Mouse (Mus musculus): ENCODE measurements at regions not wholly inside any gene's neighbourhood (a gene's known extent, or its start where the extent isn't known, plus 50 kb on each side); places are given as distances from the start of the nearest gene placed in this dataset.

- no peak overlapping the region for H3K4me2 ChIP-seq (replicated peaks)
- no peaks in the 10 kb centered on the region for H3K36me3 ChIP-seq
- H3K27me3 ChIP-seq, result no peaks in the 10 kb centered on the region
- H3K4me1 ChIP-seq, result no peaks in the 10 kb centered on the region; the same call in 1 of the 2 replicates
- no peaks in the 10 kb centered on the region for H3K9me3 ChIP-seq
- no peak for ATAC-seq (ENCODE audit: insufficient number of reproducible peaks, insufficient read depth, low FRiP score, low TSS enrichment)
- no peak overlapping the region for H3K4me3 ChIP-seq
- H3K9ac ChIP-seq, result no peak overlapping the region
- no peak overlapping the region for H3K27ac ChIP-seq
- 73% methylated on average over 1 of the region's 1 CpGs for WGBS
Observed at GRCm38 (mm10) chr2:79145897-79146296, 109.3 kb upstream of the Itga4 start.

DNA sequence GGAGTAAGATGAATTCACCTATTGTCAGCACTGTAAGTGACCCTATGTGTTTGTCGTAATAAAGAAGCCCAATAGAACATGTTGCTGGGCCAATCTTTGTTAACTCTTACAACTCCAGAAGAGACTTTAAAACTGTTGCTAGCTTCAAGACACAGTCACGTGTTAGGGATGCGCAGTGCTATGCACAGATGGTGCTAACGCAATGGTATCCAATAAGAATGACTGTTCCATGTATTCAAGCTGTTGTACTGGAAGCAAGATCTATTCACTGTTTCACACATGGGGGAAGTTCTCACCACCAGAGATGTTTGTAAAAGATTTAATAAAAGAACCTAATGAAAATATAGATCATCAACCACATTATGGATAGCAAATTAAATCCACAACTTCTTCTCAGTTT lies 108.7 kb upstream of the Itga4 start:
- Histone ChIP-seq H3K36me3 (no peaks in the 10 kb centered on the region), H3K9ac (no peak overlapping the region), H3K9me3 (no peaks in the 10 kb centered on the region), H3K4me2 (replicated peaks) (no peak overlapping the region), H3K27ac (no peak overlapping the region), H3K27me3 (no peaks in the 10 kb centered on the region), H3K4me1 (no peaks in the 10 kb centered on the region; the same call in 1 of the 2 replicates), H3K4me3 (no peak overlapping the region)
- no peak for ATAC-seq (ENCODE audit: insufficient number of reproducible peaks, insufficient read depth, low FRiP score, low TSS enrichment)
- 80% methylated on average over 4 of the region's 4 CpGs for WGBS

DNA sequence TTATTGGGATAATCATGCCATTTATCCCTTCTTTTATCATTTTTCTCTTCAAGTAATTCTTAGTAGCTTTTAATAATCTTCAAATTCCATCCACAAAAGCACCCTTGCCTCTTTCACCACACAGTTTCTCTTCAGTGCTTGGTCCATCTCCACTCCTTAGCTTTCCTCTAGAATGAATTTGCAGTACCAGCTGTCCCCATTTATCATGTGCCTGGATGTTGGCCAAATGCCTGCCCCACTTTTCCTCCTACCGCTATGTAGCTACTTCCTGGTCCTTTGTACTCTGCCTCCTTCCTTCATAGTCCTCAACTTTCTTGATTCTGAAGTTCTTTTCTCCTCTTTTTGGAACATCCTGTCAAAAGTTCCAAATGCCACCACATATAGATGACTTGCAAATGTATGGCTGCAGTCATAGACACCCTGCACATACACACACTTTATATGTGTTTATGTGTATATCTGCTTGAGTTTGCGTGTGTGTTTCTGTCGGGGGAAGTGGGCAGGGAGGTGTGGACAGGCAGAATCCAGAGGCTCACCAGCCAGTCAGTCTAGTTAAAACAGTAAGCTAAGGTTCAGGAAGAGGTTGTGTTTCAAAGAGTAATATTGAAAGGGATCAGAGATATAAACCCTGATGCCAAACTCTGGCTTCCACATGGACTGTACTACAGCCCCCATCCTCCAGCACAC lies 106.1 kb upstream of the Itga4 start:
- Histone ChIP-seq H3K4me1 (no peaks in the 10 kb centered on the region), H3K27ac (no peak overlapping the region), H3K4me2 (replicated peaks) (no peak overlapping the region), H3K9me3 (no peaks in the 10 kb centered on the region), H3K27me3 (no peaks in the 10 kb centered on the region), H3K36me3 (no peaks in the 10 kb centered on the region), H3K4me3 (no peak overlapping the region), H3K9ac (no peak overlapping the region)
- 74% methylated on average over 3 of the region's 3 CpGs for WGBS
- no peak for ATAC-seq (ENCODE audit: insufficient number of reproducible peaks, insufficient read depth, low FRiP score, low TSS enrichment)

GRCm38 (mm10) chr2:79151610-79152009 lies 103.6 kb upstream of the Itga4 start:
- Histone ChIP-seq H3K36me3 (no peaks in the 10 kb centered on the region), H3K9me3 (no peaks in the 10 kb centered on the region), H3K4me2 (replicated peaks) (no peak overlapping the region), H3K4me1 (no peaks in the 10 kb centered on the region), H3K27ac (no peak overlapping the region), H3K27me3 (no peaks in the 10 kb centered on the region), H3K9ac (no peak overlapping the region), H3K4me3 (no peak overlapping the region)
- WGBS, result 89% methylated on average over 4 of the region's 4 CpGs
- no peak for ATAC-seq (ENCODE audit: insufficient number of reproducible peaks, insufficient read depth, low FRiP score, low TSS enrichment)

- Histone ChIP-seq H3K36me3 (no peaks in the 10 kb centered on the region), H3K27ac (no peak overlapping the region), H3K9ac (no peak overlapping the region), H3K4me1 (no peaks in the 10 kb centered on the region), H3K27me3 (no peaks in the 10 kb centered on the region), H3K4me3 (no peak overlapping the region), H3K4me2 (replicated peaks) (no peak overlapping the region), H3K9me3 (no peaks in the 10 kb centered on the region)
- no peak for ATAC-seq (ENCODE audit: insufficient number of reproducible peaks, insufficient read depth, low FRiP score, low TSS enrichment)
- 90% methylated on average over 6 of the region's 6 CpGs for WGBS
Observed at GRCm38 (mm10) chr2:79152031-79152694, 103.1 kb upstream of the Itga4 start.

DNA sequence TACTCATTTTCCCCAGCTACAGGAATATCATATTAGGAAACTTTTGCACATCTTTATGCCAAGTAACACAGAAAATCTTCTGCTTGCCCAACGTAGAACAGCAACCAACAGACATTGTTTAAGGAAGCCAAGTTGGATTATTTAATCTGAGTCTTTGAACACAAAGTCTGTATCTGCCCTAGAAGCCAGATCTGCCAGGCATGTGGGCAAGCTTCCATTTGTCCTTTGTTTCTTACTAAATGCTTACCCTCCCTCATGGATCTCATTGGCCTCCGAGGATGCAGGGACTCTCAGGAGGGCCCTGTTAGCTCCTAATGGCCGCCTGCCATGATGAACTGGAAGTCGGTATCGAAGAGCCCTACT lies 102.5 kb upstream of the Itga4 start:
- H3K36me3 ChIP-seq, result no peaks in the 10 kb centered on the region
- no peaks in the 10 kb centered on the region for H3K4me1 ChIP-seq
- no peak overlapping the region for H3K27ac ChIP-seq
- H3K9me3 ChIP-seq, result no peaks in the 10 kb centered on the region
- no peaks in the 10 kb centered on the region for H3K27me3 ChIP-seq
- no peak overlapping the region for H3K9ac ChIP-seq
- H3K4me3 ChIP-seq, result no peak overlapping the region
- 91% methylated on average over 5 of the region's 5 CpGs for WGBS
- no peak for ATAC-seq (ENCODE audit: insufficient number of reproducible peaks, insufficient read depth, low FRiP score, low TSS enrichment)
- no peak overlapping the region for H3K4me2 ChIP-seq (replicated peaks)

GRCm38 (mm10) chr2:79153070-79153469 lies 102.2 kb upstream of the Itga4 start:
- no peak overlapping the region for H3K27ac ChIP-seq
- no peak overlapping the region for H3K9ac ChIP-seq
- H3K4me3 ChIP-seq, result no peak overlapping the region
- H3K9me3 ChIP-seq, result no peaks in the 10 kb centered on the region
- H3K27me3 ChIP-seq, result no peaks in the 10 kb centered on the region
- no peak overlapping the region for H3K4me2 ChIP-seq (replicated peaks)
- H3K4me1 ChIP-seq, result no peaks in the 10 kb centered on the region
- 67% methylated on average over 4 of the region's 4 CpGs for WGBS
- H3K36me3 ChIP-seq, result no peaks in the 10 kb centered on the region
- ATAC-seq (ENCODE audit: insufficient number of reproducible peaks, insufficient read depth, low FRiP score, low TSS enrichment), result no peak

- Histone ChIP-seq H3K4me1 (no peaks in the 10 kb centered on the region), H3K4me3 (no peak overlapping the region), H3K27ac (no peak overlapping the region), H3K27me3 (no peaks in the 10 kb centered on the region), H3K9ac (no peak overlapping the region), H3K9me3 (no peaks in the 10 kb centered on the region), H3K36me3 (no peaks in the 10 kb centered on the region), H3K4me2 (replicated peaks) (no peak overlapping the region)
- ATAC-seq (ENCODE audit: insufficient number of reproducible peaks, insufficient read depth, low FRiP score, low TSS enrichment), result no peak
- WGBS, result 69% methylated on average over 3 of the region's 3 CpGs
Observed at GRCm38 (mm10) chr2:79158450-79159055, 96.7 kb upstream of the Itga4 start.

DNA sequence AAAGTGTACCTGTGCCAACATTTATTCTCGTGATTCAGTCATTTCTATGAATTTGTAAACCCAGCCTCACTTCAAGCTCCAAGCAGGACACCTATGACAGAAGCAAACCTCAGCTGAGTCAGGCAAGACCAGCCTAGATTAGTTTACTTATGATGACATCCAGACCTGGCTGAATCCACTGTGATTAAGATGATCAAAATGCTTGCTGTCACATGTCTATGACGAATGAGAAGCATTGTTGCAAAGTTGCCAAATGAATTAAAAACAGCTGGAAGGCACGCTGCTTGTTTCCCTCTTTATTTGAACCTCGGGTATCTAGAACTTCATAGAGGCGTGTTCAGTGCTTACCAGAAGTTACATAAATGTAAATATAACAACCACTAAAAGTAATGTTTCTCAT lies 95.9 kb upstream of the Itga4 start:
- no peaks in the 10 kb centered on the region for H3K27me3 ChIP-seq
- H3K9ac ChIP-seq, result no peak overlapping the region
- no peaks in the 10 kb centered on the region for H3K36me3 ChIP-seq
- H3K9me3 ChIP-seq, result no peaks in the 10 kb centered on the region
- no peaks in the 10 kb centered on the region for H3K4me1 ChIP-seq
- no peak for ATAC-seq (ENCODE audit: insufficient number of reproducible peaks, insufficient read depth, low FRiP score, low TSS enrichment)
- H3K4me2 ChIP-seq (replicated peaks), result no peak overlapping the region
- WGBS, result 49% methylated on average over 5 of the region's 5 CpGs
- no peak overlapping the region for H3K27ac ChIP-seq
- H3K4me3 ChIP-seq, result no peak overlapping the region

DNA sequence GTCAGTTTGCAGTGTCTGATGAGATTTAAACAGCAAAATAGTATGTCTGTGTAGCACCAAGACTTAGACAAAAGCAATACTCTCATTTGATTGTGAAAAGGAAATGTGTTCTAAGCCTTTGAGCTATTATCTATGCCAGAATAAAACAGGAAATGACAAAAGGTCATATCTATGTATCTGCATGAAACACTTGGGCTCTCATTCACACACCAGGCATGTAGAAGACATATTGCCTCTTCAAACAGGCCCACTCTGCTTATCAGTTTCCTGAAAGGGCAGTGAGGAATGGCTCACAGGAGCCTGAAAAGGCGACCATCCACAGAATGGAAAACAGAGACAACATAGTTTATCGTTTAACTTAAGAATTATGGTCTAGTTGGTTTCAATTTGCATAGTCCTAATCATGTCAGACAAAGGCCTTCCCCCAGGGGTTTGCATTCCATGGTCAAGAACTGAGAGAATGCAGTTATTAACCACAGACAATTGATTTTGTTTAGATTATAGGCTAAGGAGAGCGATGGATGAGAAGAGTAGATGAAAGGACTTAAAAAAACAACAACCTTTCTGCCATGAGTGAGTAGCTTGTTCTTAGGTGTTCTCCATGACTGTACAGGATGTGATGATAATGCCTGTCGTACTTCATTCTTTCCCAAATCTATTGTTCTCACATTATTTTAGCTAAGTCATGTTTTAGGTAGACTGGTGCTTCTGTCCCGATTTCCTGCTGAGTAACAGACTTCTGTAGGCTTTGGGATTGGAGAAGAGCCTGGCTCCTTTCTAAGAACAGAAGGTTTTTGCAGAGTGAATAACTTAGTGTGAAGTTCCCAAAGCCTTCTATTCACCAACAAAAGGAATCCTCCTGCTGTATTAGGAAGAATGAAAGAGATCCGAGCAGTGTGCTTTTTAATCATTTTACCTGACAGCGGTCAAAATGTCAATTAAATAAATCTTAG lies 82.0 kb upstream of the Itga4 start:
- no peak overlapping the region for H3K9ac ChIP-seq
- H3K36me3 ChIP-seq, result no peaks in the 10 kb centered on the region
- 60% methylated on average over 7 of the region's 7 CpGs for WGBS
- no peaks in the 10 kb centered on the region for H3K27me3 ChIP-seq
- H3K4me3 ChIP-seq, result no peak overlapping the region
- ATAC-seq (ENCODE audit: insufficient number of reproducible peaks, insufficient read depth, low FRiP score, low TSS enrichment), result no peak
- H3K4me2 ChIP-seq (replicated peaks), result no peak overlapping the region
- H3K9me3 ChIP-seq, result no peaks in the 10 kb centered on the region
- H3K27ac ChIP-seq, result no peak overlapping the region
- no peaks in the 10 kb centered on the region for H3K4me1 ChIP-seq

DNA sequence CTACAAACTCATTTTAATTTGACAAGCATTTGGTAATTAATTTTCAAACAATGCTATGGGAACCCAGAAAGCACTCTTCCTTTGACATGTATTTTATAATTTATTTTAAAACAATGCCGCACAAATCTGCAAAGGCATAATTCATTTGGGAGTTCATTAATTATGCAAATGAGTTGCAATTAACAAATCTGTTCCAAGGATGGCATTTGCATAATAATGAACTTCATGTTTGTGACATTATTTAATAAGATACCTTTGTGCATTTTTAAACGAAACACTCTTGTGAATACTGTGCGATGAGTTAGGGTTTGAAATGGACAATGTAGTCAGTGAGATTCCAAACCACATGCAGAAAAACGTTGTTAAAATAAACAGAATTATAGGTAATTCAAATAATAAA lies 80.9 kb upstream of the Itga4 start:
- Histone ChIP-seq H3K9me3 (no peaks in the 10 kb centered on the region), H3K4me1 (no peaks in the 10 kb centered on the region), H3K27me3 (no peaks in the 10 kb centered on the region), H3K9ac (no peak overlapping the region), H3K4me3 (no peak overlapping the region), H3K27ac (no peak overlapping the region), H3K4me2 (replicated peaks) (no peak overlapping the region), H3K36me3 (no peaks in the 10 kb centered on the region)
- no peak for ATAC-seq (ENCODE audit: insufficient number of reproducible peaks, insufficient read depth, low FRiP score, low TSS enrichment)
- 89% methylated on average over 4 of the region's 4 CpGs for WGBS

Data from embryonic facial prominence, embryonic 12.5 days (tissue).